Mouse (Mus musculus): ENCODE results near the gene Tdrd1. TPM values are rescaled to one million over a fixed set of nuclear protein-coding genes. Genes with fewer than 3 reads are reported as not detected.
"Not testable (repeated sequence)": the region's sequence is repeated elsewhere in the genome, so short reads cannot be mapped to it uniquely, and the experiment has no call there.

Tdrd1 gene
- polyA plus RNA-seq (2012; rRNA removed): 0.02 and 0.03 TPM in 2 replicates

DNA sequence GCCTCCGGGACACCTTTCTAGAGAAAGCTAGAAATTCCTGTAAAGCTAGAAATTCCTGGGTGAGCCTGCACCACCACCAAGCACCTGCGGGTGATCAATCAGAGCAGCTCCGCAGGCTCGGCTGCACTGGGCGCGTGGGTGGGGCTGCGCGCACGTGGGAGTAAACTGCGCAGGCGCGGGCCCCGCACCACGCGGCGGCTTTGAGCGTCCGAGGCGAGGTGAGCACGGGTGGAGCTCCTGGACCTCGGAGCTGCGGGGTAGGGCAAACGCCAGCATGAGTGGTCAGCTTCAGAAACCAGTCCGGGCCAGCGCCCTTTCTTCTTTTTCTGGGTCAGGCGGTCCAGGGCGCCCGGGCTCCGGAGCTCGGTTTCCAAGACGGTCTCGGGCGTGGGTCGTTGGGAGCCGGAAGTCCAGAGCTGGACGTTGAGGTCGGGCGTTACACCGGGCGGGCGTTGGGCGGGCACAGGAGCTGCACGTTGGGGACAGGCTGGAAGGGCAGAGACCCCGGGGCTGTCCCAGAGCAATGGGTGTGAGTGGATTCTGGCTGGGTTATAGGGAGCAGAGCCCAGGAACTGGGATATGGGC lies at the start of gene Tdrd1:
TSS of gene Tdrd1 (plus strand) at position 163 of the 585 bp plus-strand sequence.
- Histone ChIP-seq H3K27me3 (replicated peaks; ENCODE audit: control insufficient read depth, insufficient read depth, low read length) (no peaks in the 10 kb centered on the region), H3K27ac (ENCODE audit: insufficient read depth, low read depth, low read length) (no peak within 1 kb of the TSS), H3K4me1 (ENCODE audit: control insufficient read depth, insufficient read depth, low read length) (peaks cover 11% of the 10 kb centered on the region; the same call in 1 of the 2 replicates), H3K4me3 (ENCODE audit: insufficient read depth, low read depth, low read length) (no peak within 1 kb of the TSS), H3K36me3 (ENCODE audit: control insufficient read depth, insufficient read depth, low read length) (no peaks in the 10 kb centered on the region)
- no peak for DNase-seq
- TF ChIP-seq POLR2A (IDR thresholded peaks at IDR 0.05; ENCODE audit: low read depth, low read length) (no peak), CTCF (conservative IDR thresholded peaks at IDR 0.05; ENCODE audit: insufficient read depth, insufficient read length, low read depth, low read length) (no peak)
- WGBS: 63% methylated on average over 44 of the region's 44 CpGs

DNA sequence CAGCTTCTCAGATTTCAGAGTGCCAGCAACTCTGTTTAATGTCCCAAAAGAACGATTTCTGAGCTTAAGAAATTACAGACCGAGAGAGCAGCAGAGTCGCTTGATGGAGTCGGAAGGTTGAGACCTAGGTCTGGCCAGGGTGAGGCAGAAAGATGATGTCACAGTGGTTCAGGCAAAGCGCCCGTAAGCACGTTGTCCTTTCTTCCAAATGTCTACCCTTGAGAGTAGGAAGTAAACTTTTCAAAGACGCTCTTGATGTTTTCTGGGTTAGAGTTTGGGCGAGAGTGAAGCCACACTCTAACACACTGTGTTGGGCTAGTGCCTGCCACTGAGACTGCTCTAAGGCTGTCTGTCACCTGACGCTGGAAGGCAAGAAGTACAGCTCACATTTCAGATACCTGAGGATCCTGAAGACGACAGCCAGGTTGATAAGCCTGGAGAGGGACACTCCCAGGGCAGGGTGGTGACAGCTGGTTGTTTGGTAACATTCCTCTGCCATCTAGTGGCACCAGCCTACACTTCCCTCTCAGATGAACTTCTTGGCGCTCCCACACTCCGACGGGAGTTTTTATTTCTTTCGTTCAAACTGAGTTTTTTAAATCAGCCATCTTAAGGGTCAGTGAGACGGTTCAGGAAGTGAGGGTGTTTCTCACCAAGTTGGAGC lies 49.2 kb upstream of the Tdrd1 start:
- Histone ChIP-seq H3K4me3 (ENCODE audit: insufficient read depth, low read depth, low read length) (no peak overlapping the region), H3K36me3 (ENCODE audit: control insufficient read depth, insufficient read depth, low read length) (no peaks in the 10 kb centered on the region), H3K4me1 (ENCODE audit: control insufficient read depth, insufficient read depth, low read length) (peaks cover 3% of the 10 kb centered on the region; the same call in 1 of the 2 replicates), H3K27me3 (replicated peaks; ENCODE audit: control insufficient read depth, insufficient read depth, low read length) (no peaks in the 10 kb centered on the region), H3K27ac (ENCODE audit: insufficient read depth, low read depth, low read length) (no peak overlapping the region)
- TF ChIP-seq CTCF (conservative IDR thresholded peaks at IDR 0.05; ENCODE audit: insufficient read depth, insufficient read length, low read depth, low read length) (peak; percentile 88), POLR2A (IDR thresholded peaks at IDR 0.05; ENCODE audit: low read depth, low read length) (no peak)
- peak; percentile 68 for DNase-seq
- WGBS: 23% methylated on average over 16 of the region's 16 CpGs

DNA sequence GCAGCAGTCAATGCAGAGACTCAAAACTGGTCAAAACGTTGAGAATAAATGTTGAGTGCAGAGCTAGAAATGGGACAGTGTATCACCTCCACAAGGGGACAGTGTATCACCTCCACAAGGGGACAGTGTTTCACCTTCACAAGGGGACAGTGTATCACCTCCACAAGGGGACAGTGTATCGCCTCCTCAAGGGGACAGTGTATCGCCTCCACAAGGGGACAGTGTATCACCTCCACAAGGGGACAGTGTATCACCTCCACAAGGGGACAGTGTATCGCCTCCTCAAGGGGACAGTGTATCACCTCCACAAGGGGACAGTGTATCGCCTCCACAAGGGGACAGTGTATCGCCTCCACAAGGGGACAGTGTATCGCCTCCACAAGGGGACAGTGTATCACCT lies 47.5 kb upstream of the Tdrd1 start:
- H3K27ac ChIP-seq (ENCODE audit: insufficient read depth, low read depth, low read length); H3K4me3 ChIP-seq (ENCODE audit: insufficient read depth, low read depth, low read length); H3K27me3 ChIP-seq (replicated peaks; ENCODE audit: control insufficient read depth, insufficient read depth, low read length); DNase-seq; H3K36me3 ChIP-seq (ENCODE audit: control insufficient read depth, insufficient read depth, low read length); H3K4me1 ChIP-seq (ENCODE audit: control insufficient read depth, insufficient read depth, low read length): not testable (repeated sequence)
- 95% methylated on average over 7 of the region's 7 CpGs for WGBS

DNA sequence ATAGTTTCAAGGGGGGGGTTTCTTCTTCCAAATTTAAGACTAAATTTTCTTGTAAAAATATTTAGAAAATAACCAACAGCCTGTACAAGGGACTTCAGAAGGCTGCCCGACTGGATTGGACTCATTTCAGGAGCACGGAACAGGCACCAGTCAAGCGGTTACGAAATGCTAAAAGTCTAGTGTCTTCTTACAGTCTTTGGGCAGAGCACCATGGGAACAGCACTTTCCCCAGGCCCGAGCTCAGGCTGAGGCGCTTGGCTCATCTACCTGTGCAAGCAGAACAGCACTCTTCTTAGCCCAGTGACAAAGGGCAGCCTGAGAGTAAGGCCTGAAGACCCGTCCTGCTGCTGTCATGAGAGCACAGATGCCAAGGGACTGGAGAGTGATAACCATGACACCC lies 38.1 kb upstream of the Tdrd1 start:
- no peak for DNase-seq
- Histone ChIP-seq H3K27ac (ENCODE audit: insufficient read depth, low read depth, low read length) (no peak overlapping the region), H3K4me3 (ENCODE audit: insufficient read depth, low read depth, low read length) (no peak overlapping the region), H3K27me3 (replicated peaks; ENCODE audit: control insufficient read depth, insufficient read depth, low read length) (no peaks in the 10 kb centered on the region), H3K36me3 (ENCODE audit: control insufficient read depth, insufficient read depth, low read length) (peaks cover 7% of the 10 kb centered on the region), H3K4me1 (ENCODE audit: control insufficient read depth, insufficient read depth, low read length) (no peaks in the 10 kb centered on the region)
- TF ChIP-seq POLR2A (IDR thresholded peaks at IDR 0.05; ENCODE audit: low read depth, low read length): no peak
- no peak for TF ChIP-seq CTCF (conservative IDR thresholded peaks at IDR 0.05; ENCODE audit: insufficient read depth, insufficient read length, low read depth, low read length)
- 83% methylated on average over 7 of the region's 7 CpGs for WGBS

DNA sequence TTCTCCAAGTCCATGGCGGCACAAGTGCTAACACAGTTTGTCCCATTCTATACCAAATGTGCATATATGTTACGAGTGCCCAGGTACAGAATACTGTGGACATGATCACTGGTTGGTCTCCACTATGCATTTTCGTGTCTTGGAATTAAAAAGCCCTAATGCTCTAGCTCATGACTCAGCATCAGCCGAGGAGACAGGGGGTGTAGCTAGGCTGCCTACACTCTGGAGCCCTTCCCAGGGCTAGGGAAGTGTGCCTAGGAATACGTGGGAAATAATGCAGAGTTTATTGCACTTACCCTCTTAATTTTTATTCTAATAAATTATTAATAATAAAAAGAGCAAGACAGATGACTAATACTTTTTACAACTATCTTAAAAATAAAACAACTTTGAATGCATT lies 37.1 kb upstream of the Tdrd1 start:
- Histone ChIP-seq H3K27ac (ENCODE audit: insufficient read depth, low read depth, low read length) (no peak overlapping the region), H3K4me1 (ENCODE audit: control insufficient read depth, insufficient read depth, low read length) (no peaks in the 10 kb centered on the region), H3K36me3 (ENCODE audit: control insufficient read depth, insufficient read depth, low read length) (peaks cover 7% of the 10 kb centered on the region), H3K27me3 (replicated peaks; ENCODE audit: control insufficient read depth, insufficient read depth, low read length) (no peaks in the 10 kb centered on the region), H3K4me3 (ENCODE audit: insufficient read depth, low read depth, low read length) (no peak overlapping the region)
- TF ChIP-seq CTCF (conservative IDR thresholded peaks at IDR 0.05; ENCODE audit: insufficient read depth, insufficient read length, low read depth, low read length) (no peak), POLR2A (IDR thresholded peaks at IDR 0.05; ENCODE audit: low read depth, low read length) (no peak)
- DNase-seq: no peak
- WGBS: 78% methylated on average over 5 of the region's 5 CpGs

DNA sequence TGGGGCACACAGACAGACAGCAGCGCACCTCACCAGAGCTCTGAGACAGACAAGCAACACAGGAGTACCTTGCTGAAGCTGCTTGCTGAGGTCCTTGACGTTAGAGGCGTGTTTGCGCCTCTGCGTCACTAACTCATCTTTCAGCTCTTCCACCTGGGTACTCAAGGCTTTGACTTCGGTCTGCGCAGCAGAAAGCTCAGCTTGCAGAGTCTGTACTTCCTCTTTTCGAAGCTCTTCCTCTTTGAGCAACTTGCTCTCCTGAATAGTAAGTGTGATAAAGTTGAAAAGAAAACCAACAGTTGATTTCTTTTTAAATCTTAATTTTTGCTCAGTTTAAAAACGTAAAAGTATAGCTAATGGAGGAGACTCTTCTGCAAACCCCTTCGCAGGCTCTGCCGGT lies 28.6 kb upstream of the Tdrd1 start:
- Histone ChIP-seq H3K4me1 (ENCODE audit: control insufficient read depth, insufficient read depth, low read length) (no peaks in the 10 kb centered on the region), H3K27me3 (replicated peaks; ENCODE audit: control insufficient read depth, insufficient read depth, low read length) (no peaks in the 10 kb centered on the region), H3K27ac (ENCODE audit: insufficient read depth, low read depth, low read length) (no peak overlapping the region), H3K36me3 (ENCODE audit: control insufficient read depth, insufficient read depth, low read length) (peaks cover 6% of the 10 kb centered on the region), H3K4me3 (ENCODE audit: insufficient read depth, low read depth, low read length) (no peak overlapping the region)
- no peak for DNase-seq
- 88% methylated on average over 11 of the region's 11 CpGs for WGBS
- TF ChIP-seq CTCF (conservative IDR thresholded peaks at IDR 0.05; ENCODE audit: insufficient read depth, insufficient read length, low read depth, low read length): no peak
- no peak for TF ChIP-seq POLR2A (IDR thresholded peaks at IDR 0.05; ENCODE audit: low read depth, low read length)

DNA sequence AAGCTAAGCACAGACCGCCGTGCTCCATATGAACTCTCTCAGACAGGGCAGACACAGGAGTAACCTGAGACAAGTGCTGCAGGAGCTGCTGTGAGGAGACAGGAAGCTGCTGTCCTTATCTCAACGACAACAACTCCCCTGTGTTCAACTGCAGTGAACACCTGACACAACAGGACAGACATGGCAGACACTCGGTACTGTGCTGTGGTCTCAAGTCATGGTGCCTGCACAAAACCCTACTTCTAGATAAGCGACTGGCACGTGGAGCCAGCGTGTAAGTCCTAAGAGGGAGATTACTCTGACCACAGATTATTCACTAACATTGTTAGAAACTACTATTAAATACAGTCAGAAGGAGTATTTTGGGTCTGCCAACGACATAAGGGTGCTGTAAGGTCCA lies 25.8 kb upstream of the Tdrd1 start:
- Histone ChIP-seq H3K4me1 (ENCODE audit: control insufficient read depth, insufficient read depth, low read length) (no peaks in the 10 kb centered on the region), H3K36me3 (ENCODE audit: control insufficient read depth, insufficient read depth, low read length) (peaks cover 5% of the 10 kb centered on the region), H3K27me3 (replicated peaks; ENCODE audit: control insufficient read depth, insufficient read depth, low read length) (no peaks in the 10 kb centered on the region), H3K27ac (ENCODE audit: insufficient read depth, low read depth, low read length) (no peak overlapping the region), H3K4me3 (ENCODE audit: insufficient read depth, low read depth, low read length) (no peak overlapping the region)
- TF ChIP-seq CTCF (conservative IDR thresholded peaks at IDR 0.05; ENCODE audit: insufficient read depth, insufficient read length, low read depth, low read length) (no peak), POLR2A (IDR thresholded peaks at IDR 0.05; ENCODE audit: low read depth, low read length) (no peak)
- WGBS: 62% methylated on average over 8 of the region's 8 CpGs
- DNase-seq: no peak
